Mouse (Mus musculus): ENCODE data around the gene Ccdc107.
A peak's percentile ranks its signal among the peaks of the same experiment; 100 is the strongest.

Ccdc107 gene

DNA sequence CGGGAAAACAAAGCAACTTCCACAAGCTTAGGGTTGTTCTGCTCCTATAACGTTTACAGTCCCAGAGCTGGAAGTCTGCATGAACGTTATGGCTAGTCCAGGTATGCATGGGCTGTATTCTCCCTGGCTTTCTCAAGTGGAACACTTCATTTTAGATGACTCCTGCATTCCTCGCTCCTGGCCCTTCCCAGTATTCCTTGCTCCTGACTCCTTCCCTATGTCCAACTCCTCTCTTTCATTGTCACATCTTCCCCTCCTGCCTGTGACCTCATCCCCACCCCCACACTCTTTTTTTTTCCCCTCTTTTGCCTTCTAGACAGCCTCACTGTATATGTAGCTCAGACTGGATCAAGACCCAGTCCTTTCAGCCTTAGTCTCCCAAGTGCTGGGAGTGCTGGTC, 21.1 kb downstream of the Ccdc107 start:
- DNase-seq, result no peak

DNA sequence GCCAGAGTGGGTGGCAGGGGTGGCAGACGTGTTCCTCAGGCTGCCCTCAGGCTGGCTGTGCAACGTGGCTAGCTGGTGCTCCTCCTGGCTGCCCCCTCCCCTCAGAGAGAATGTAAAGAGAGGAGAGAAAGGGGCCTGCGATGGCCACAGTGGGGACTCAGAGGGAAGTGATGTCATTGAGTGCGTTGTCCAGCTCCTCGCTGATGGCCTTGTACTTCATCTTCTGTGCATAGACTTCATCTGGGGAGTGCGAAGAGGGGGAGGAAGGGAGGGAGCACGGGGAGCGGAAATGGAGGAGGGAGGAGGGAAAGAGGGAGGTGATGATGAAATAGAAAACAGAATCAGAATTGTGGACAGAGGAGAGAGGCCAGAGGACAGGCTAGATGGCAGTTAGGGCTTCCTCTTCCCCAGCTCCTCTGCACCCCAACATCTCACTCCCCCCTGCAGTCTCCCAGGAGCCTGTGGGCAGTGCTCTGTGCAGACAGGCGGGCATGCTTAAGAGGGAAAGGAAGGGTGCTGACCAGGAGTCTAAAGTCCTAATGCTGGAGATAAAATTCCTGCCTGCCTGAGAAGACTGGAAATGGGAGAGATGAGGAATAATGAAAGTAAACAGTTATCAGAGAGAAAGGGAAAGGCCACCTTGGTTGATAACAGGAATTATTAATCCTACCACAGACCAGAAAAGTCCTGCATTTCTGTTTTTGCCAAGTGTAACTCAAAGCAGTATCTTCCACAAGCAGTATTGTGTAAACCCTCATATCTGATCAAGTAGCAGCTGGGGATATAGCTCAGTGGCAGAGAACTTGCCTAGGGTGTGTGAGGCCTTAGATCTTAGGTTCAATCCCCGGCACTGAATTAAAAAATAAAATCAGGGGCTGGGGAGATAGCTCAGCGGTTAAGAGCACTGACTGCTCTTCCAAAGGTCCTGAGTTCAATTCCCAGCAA, 23.3 kb downstream of the Ccdc107 start:
- no peak for DNase-seq

DNA sequence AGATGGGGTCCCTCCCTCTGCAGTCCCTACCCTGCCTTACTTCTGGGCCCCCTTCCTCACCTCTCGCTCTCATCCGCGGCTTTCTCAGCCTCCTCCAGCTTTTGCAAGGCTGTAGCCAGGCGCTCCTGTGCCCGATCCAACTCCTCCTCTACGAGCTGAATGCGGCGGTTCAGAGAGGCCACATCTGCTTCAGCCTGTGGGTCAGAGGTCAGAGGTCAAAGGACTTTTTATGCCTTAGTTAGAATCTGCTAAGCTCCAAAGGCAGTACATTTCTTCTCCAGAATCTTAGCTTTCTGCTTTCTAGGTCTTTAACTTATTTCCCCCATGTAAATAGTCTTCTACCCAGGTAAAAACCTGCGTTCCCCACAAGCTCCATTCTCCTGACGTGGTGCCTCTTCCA, 26.9 kb downstream of the Ccdc107 start:
- DNase-seq, result no peak

DNA sequence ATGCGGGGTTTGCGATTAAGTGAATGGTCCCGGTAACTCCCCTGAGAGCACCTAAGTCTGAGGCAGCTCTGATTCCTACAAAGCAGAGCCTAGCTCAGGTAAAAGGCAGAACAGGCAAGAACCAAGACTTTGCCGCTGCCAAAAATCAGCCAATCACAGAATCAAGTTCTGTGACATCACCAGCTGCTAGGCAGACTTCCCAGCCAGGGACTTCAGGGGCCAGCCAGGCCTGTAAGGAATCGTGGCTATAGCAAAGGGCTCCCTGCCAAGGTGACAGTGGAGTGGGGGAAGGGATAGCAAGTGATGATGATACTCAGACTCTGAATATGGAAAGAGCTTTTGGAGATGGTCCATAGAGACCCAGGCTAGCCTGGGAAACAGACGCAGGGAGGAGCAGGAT, 27.3 kb downstream of the Ccdc107 start:
- DNase-seq, result peak; percentile 90 to 92

DNA sequence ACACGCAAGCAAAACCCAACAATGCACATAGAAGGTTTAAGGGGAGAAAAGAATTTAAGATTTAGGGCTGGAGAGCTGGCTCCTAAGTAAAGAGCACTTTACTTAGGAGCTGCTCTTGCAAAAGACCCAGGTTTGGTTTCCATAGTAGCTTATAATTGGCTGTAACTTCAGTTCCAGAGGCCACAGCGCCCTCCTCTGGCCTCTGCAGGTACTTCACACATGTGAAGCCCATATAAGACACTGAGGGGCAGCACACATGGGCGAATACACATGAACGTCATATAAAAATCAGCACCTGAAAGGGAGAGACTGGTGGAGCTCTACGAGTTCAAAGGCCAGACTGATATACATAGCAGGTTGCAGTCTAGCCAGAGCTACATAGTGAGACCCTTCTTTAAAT, 35.2 kb downstream of the Ccdc107 start:
- no peak for DNase-seq

DNA sequence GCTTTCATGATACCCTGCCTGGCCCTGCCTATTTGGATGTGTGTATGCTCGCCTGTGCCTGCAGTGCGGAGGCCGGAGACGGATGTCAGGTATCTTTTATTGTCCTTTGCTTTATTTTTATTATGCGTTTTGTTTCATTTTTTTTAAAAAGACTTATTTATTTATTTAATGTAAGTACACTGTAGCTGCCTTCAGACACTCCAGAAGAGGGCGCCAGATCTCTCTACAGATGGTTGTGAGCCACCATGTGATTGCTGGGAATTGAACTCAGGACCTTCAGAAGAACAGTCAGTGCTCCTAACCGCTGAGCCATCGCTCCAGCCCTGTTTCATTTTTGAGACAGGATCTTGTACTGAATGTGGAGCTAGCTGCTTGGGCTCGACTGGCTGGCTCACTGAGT, 35.8 kb downstream of the Ccdc107 start:
- peak in 1 of 2 experiments; percentile 19 for DNase-seq

DNA sequence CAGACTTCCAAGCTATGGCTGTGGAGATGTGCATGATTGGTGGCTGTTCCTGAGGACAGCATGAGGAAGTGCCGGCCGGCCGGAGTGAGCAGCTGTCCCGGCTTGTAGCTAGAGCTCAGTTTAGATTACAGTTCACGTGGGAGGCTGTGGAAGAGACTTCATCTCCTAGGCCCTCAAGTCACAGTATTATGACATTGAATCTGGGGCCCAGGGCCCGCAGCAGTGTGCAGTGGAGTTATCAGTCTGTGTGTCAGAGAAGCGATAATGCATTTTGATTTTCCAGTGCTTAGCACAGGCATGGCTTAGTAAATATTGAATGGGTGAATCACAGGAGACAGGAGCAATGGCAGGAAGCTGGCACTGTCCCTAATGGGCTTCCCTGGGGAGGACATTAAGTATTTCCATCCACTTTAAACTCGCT, 37.4 kb downstream of the Ccdc107 start:
- DNase-seq, result no peak

DNA sequence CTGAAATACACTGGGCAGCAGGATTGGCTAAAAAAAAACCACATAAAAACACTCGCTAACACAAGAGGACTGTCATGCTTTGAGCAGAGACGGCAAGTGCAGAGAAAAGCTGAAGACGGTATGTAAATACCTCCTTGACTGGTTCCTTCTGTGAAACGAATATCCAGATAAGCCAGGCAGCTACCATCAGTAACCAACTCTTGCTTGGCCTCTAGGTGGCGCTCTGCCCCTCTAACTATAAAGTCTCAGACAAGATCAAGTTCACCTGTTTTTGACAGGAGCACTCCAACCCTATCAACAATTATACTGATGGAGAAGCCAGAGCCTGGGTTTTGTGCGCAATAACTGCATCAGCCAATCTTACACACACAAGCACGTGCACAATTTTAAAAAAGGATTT, 37.9 kb downstream of the Ccdc107 start:
- peak; percentile 79 to 83 for DNase-seq

DNA sequence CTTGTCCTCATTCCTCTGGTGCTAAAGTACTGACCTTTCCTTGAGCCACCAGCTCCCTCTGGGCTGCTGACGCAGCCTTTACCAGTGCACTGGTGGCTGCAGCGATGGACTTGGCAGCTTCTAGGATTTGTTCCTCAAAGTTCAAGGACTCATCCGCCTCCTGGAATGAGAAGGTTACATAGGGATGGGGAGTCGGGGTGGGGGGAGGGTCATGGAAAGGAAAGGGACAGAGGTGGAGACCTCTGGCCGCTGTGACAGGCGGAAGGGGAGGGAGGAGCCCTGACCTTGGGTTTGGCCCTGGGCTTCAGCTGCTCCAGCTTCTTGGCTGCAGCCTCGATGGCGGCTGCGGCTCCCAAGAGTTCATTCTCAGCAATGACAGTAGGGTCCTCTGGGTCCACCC, 40.6 kb downstream of the Ccdc107 start:
- no peak for DNase-seq

DNA sequence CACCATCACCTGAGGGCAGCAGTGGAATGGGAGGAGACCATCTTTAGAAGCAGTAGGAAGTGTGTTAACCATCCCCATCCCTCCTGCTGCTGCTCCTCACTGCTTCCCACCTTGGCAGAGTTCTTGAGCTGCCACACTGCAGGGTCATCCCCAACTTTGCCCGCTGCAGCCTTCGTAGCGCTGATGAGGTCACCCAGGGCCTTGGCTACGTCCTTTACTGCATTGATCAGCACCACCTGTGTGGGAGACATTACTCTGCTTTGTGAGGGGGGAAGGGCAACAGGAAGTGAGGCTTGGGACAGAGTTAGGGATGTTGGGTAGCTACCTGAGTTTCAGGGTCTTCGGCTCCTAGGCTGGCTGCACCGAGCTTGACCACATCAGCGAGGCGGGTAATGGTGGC, 42.9 kb downstream of the Ccdc107 start:
- DNase-seq, result no peak

DNA sequence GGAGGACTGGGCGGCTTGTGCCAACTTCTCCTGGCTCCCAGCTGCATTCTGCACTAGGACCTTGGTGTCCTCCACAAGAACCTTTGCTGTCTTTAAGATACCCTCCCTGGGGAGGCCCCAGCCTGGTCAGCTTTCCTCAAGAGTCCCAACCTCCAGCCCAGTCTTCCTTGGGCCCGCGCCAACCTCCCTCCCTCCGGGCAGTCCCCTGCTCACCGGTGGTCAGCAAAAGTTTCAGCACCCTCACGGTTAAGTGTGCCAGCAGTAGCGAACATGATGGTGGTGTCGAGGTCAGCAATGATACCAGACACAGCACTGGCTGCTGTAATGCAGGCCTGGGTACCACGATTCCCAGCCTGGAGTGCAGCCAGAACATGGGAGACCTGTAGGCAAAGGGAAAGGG, 43.3 kb downstream of the Ccdc107 start:
- DNase-seq, result no peak

DNA sequence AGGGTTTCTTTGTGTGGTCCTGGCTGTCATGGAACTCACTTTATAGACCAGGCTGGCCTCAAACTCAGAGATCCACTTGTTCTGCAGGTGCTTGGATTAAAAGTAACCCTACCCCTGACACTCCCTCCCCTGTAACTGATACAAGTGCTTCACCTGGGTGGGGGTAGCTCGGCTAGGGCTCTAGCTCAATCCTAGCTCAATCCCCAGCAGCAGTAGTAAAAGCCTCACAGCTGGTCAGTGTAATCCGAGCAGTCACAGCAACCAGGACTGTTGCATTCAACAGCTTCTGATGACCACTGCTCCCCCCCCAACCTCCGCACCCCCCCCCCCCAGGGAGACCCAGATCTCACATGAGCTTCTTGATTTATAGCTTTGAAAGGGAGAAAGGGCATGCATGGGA, 49.3 kb downstream of the Ccdc107 start:
- DNase-seq, result no peak
